Mouse (Mus musculus) C2C12 (cell line): ENCODE measurements around the gene Pym1. TPM values are rescaled to one million over a fixed set of nuclear protein-coding genes. Genes with fewer than 3 reads are reported as not detected.

Source experiments
- H3K27me3 ChIP-seq: one replicate; pipeline ENCODE4 v1.6.1; 2011; ENCODE audit not compliant: control insufficient read depth, insufficient read depth, insufficient read length
- H3K36me3 ChIP-seq: one replicate; pipeline ENCODE4 v1.6.1; 2011; ENCODE audit not compliant: control insufficient read depth, insufficient read depth
- H3K4me3 ChIP-seq: one replicate; pipeline ENCODE4 v1.5.1; 2011; ENCODE audit warnings: mild to moderate bottlenecking, control low read depth; ENCODE audit not compliant: poor library complexity, insufficient read depth, severe bottlenecking
- H3K79me2 ChIP-seq: one replicate; pipeline ENCODE4 v1.6.1; 2011; ENCODE audit not compliant: control insufficient read depth, insufficient read depth
- H3K79me3 ChIP-seq: one replicate; pipeline ENCODE4 v1.6.1; 2011; ENCODE audit warnings: low read depth, control low read depth
- H3ac ChIP-seq: one replicate; pipeline ENCODE3; 2011; ENCODE audit warnings: low read depth; ENCODE audit not compliant: control insufficient read depth, insufficient read length
- CEBPB ChIP-seq: IDR thresholded peaks from one replicate; pipeline ENCODE4 v1.6.1; 2011; ENCODE audit warnings: low read depth, mild to moderate bottlenecking, control low read depth, moderate library complexity
- CTCF ChIP-seq: IDR thresholded peaks from one replicate; pipeline ENCODE4 v1.5.1; 2011; ENCODE audit not compliant: control insufficient read depth, insufficient read depth, insufficient read length
- FOSL1 ChIP-seq: IDR thresholded peaks from one replicate; pipeline ENCODE4 v1.8.0; 2011; ENCODE audit warnings: mild to moderate bottlenecking, low read length; ENCODE audit not compliant: poor library complexity, insufficient read depth, severe bottlenecking
- MAX ChIP-seq: IDR thresholded peaks from one replicate; pipeline ENCODE4 v1.6.1; 2011; ENCODE audit warnings: mild to moderate bottlenecking, control low read depth
- MYOD1 ChIP-seq: IDR thresholded peaks from one replicate; pipeline ENCODE4 v1.6.1; 2011; ENCODE audit warnings: low read depth; ENCODE audit not compliant: control insufficient read depth, insufficient read length
- MYOG ChIP-seq: IDR thresholded peaks from one replicate; pipeline ENCODE4 v1.6.1; 2011; ENCODE audit not compliant: control insufficient read depth, insufficient read length; ENCODE audit errors: extremely low read depth
- USF1 ChIP-seq: IDR thresholded peaks from one replicate; pipeline ENCODE4 v1.6.1; 2011; ENCODE audit warnings: low read depth, mild to moderate bottlenecking, control low read depth, moderate library complexity
- long read RNA-seq, 2 experiments: library from polyadenylated mRNA; unstranded; transcript quantifications; one replicate each; pipeline ENCODE4 v2.0.0; 2019 to 2020
- polyA plus RNA-seq: library from polyadenylated mRNA; unstranded; fragments of >200 nt; fragmentation: generic; extraction: Trizol; gene quantifications from one replicate; pipeline ENCODE4 v1.2.1, GENCODE M21; 2012; ENCODE audit warnings: missing spikeins

Gene Pym1
- 38.0 TPM for polyA plus RNA-seq
- long read RNA-seq, experiment 1, transcript Pym1-202 (3 exons, 1,158 nt) = major isoform, 5 of 10 reads
- long read RNA-seq, experiment 1, partial matches to known transcripts = 2 of 10 reads
- long read RNA-seq, experiment 1, other reads (novel, unspliced or antisense) = 1 of 10 reads
- long read RNA-seq, experiment 2, transcript Pym1-201 (3 exons, 1,156 nt) = major isoform, 5 of 11 reads
- long read RNA-seq, experiment 2, partial matches to known transcripts = 0 of 11 reads
- long read RNA-seq, experiment 2, other reads (novel, unspliced or antisense) = 2 of 11 reads

DNA sequence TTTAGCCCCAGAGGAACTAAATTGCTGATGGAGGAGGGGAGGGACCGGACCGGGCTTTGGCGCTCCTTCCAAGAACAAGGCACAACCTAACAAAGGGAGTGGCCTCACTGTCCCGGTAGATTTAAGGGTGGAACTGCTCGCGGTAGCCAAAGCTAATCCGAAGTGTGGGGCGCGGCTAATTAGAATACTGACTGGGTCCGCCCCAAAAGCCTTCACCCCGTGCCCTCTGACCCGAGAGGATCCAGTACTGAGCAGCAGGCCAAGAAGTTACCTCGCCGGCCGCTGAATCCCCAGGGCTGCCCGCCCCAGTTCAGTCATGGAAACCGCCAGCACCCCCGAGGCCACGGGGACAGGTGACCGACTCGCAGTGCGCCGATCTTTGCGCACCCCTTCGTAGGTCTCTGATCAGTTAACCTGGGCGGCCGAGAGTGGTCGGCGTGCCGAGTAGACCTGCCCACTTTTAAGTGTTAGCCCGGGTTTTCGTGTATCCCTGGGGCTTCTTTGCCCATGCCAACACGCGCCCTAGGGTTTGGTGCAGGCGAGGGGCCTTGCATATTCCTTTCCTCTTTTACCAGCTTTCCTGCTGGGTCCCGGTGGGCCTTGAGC is at the start of gene Pym1:
Gene Pym1, plus strand, starts transcription at position 244 of the 606 bp plus-strand sequence.
- peak within 1 kb of the TSS; percentile 96 for H3ac ChIP-seq
- TF ChIP-seq USF1 (no peak), MYOD1 (no peak), CTCF (no peak), MYOG (no peak), CEBPB (no peak), FOSL1 (no peak)
- peaks cover 25% of the 10 kb centered on the region for H3K36me3 ChIP-seq
- peaks cover 41% of the 10 kb centered on the region for H3K79me3 ChIP-seq
- peak within 1 kb of the TSS; percentile 90 for H3K4me3 ChIP-seq
- peaks cover 50% of the 10 kb centered on the region for H3K79me2 ChIP-seq
- no peaks in the 10 kb centered on the region for H3K27me3 ChIP-seq

DNA sequence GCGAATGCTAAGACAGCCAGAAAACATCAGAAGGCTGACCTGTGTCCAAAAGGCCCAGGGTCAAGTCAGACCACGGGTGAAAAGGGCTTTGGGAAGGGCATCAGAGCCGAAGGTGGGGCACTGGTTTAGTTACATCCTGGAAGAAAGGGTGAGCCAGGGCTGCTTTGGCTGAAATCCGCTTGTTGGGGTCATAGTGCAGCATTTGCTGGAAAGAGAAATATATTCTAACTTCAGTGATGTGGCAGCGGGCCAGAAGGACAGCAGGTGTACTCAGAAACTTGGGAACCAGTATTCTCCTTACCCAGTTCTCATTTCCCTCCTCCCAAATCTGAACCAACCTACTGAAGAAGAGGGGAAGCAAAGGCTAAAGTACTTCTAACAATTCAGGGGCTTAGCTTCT is 48.7 kb upstream of the Pym1 start:
- Histone ChIP-seq H3K79me2 (peaks cover 34% of the 10 kb centered on the region), H3K36me3 (peaks cover 60% of the 10 kb centered on the region), H3ac (no peak overlapping the region), H3K27me3 (no peaks in the 10 kb centered on the region), H3K4me3 (no peak overlapping the region), H3K79me3 (peaks cover 24% of the 10 kb centered on the region)
- no peak for TF ChIP-seq FOSL1
- TF ChIP-seq USF1 = no peak
- no peak for TF ChIP-seq CEBPB
- no peak for TF ChIP-seq CTCF
- no peak for TF ChIP-seq MAX
- no peak for TF ChIP-seq MYOG
- TF ChIP-seq MYOD1 = no peak

DNA sequence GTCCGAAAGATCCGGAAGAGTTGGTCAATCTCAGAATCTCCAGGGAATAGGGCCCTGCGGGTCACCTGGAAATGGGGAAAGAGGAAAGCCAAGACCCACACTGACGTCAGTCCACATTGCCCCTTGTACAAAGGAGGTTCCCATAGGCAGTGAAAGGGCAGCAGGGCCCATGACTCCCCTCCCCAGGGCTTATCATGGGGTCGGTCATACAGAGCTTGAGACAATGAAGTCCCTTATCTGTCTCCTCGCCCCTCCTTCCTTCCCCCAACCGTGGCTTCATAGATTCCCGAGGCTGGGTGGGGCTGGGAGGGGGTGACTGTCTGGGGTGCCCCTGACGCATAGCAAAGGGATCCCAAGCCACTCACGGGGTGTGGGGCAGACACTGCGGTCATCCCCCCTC is 48.1 kb upstream of the Pym1 start:
- H3ac ChIP-seq = no peak overlapping the region
- TF ChIP-seq USF1 = no peak
- no peak for TF ChIP-seq FOSL1
- TF ChIP-seq MYOG = no peak
- no peak for TF ChIP-seq MYOD1
- no peak for TF ChIP-seq CTCF
- TF ChIP-seq CEBPB = no peak
- no peak for TF ChIP-seq MAX
- H3K79me3 ChIP-seq = peaks cover 27% of the 10 kb centered on the region
- no peak overlapping the region for H3K4me3 ChIP-seq
- no peaks in the 10 kb centered on the region for H3K27me3 ChIP-seq
- H3K36me3 ChIP-seq = peaks cover 60% of the 10 kb centered on the region
- H3K79me2 ChIP-seq = peaks cover 34% of the 10 kb centered on the region

DNA sequence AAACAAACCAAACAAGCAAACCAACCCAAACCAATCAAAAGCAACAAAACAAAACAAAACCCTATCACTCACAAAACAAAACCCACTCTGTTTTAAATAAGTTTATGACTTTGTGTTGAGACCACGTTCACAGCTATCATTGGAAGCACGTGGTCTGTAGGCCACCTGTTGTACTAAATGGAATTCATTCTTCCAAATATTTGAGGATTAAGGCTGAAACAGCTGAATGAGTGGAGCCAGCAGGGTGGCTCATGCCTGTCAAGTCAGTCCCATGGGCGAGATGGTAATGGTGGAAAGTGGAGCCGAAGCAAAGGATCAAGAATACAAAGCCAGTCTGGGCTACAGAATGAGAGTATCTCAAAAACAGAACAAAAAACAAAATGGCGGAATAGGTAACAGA is 47.0 kb upstream of the Pym1 start:
- peaks cover 60% of the 10 kb centered on the region for H3K36me3 ChIP-seq
- TF ChIP-seq MAX (no peak), CTCF (no peak), MYOD1 (no peak), MYOG (no peak), CEBPB (no peak), USF1 (no peak), FOSL1 (no peak)
- peaks cover 26% of the 10 kb centered on the region for H3K79me2 ChIP-seq
- no peak overlapping the region for H3ac ChIP-seq
- no peak overlapping the region for H3K4me3 ChIP-seq
- peaks cover 19% of the 10 kb centered on the region for H3K79me3 ChIP-seq
- no peaks in the 10 kb centered on the region for H3K27me3 ChIP-seq

DNA sequence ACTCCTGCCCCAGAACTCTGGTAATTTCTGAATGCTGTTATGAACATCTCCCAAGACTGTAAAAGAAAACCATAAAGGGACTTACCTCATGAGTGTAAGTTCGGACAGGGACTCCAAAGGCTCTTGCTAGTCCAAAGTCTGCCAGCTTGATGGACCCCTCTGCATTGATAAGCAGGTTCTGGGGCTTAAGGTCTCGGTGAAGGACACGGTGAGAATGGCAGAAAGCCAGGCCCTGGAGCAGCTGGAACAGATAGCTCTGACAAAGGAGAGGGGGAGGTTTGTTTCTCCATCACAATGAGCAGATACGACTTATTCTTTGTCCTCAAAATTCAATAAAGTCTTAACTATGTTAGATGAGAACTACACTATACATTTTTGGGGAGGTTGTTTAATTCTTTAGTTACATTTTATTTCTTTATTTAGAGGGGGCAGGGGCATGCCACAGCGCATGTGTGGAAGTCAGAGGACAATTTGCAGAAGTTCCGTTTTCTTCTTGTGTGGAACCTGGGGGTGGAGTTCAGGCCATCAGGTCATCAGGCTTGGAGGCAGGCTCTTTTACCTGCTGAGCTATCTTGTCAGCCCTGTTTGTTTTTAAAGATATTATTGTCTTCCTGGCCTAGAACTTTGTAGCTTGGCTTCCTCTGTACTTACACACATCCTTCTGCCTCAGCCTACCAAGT is 45.2 kb upstream of the Pym1 start:
- Histone ChIP-seq H3K4me3 (no peak overlapping the region), H3ac (no peak overlapping the region), H3K79me2 (peaks cover 26% of the 10 kb centered on the region), H3K27me3 (no peaks in the 10 kb centered on the region), H3K36me3 (peaks cover 57% of the 10 kb centered on the region), H3K79me3 (peaks cover 19% of the 10 kb centered on the region)
- TF ChIP-seq USF1 (no peak), CEBPB (no peak), MYOD1 (no peak), MYOG (no peak), MAX (no peak)

DNA sequence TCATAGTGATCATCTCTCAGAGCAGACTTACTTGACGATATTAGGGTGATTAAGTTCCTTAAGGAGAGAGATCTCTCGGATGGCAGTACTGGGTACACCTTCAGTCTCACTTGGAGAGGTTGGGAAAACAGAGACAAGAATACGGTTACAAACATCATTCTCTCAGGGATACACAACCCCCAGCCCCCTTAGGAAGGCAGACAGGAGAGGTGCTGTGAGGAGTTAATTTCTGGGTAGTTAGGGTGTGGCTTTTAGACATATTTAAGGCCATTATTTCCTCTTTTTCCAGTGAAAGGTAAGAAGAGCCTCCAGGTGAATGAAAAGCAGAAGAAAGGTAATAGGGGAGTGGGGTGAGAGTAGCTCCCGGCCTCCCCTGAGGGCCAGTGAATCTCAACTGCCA is 43.8 kb upstream of the Pym1 start, which contains the start of gene Pmel:
Gene Pmel, plus strand, starts transcription at position 301 of the 400 bp plus-strand sequence.
- Histone ChIP-seq H3K36me3 (peaks cover 45% of the 10 kb centered on the region), H3ac (peak within 1 kb of the TSS; percentile 47), H3K27me3 (no peaks in the 10 kb centered on the region), H3K4me3 (peak within 1 kb of the TSS; percentile 86), H3K79me3 (peaks cover 19% of the 10 kb centered on the region), H3K79me2 (peaks cover 26% of the 10 kb centered on the region)
- TF ChIP-seq CEBPB = no peak
- TF ChIP-seq MYOG = no peak
- TF ChIP-seq CTCF = no peak
- TF ChIP-seq USF1 = no peak
- no peak for TF ChIP-seq FOSL1
